10 mouse cellular contexts compared by ENCODE assay signal in genomic region chr6:128799896-128800270, GRCm38 (mm10). TPM values are rescaled to one million over a fixed set of nuclear protein-coding genes. Genes with fewer than 3 reads are reported as not detected.
DNase-seq lines count a peak whose midpoint lies in the region; ATAC-seq and TF ChIP-seq lines count a peak whose summit lies in the region.
"Had no signal": no experiment of that assay in that cellular context is flagged by ENCODE, and none has a peak within 500 bp of the region (broad histone marks: within the 10 kb centered on the region; RNA-seq: fewer than 3 reads in every experiment).

No protein-coding gene starts in this region.

- no peaks in the 10 kb centered on the region for H3K9me3 ChIP-seq in heart, embryonic 12.5 days (replicated peaks)
- H3K9me3 ChIP-seq in CH12.LX (replicated peaks; ENCODE audit: low read length): no peaks in the 10 kb centered on the region
- no peaks in the 10 kb centered on the region for H3K9me3 ChIP-seq in forebrain, embryonic 16.5 days (ENCODE audit: control insufficient read depth, low read length)
- no peaks in the 10 kb centered on the region for H3K9me3 ChIP-seq in midbrain, embryonic 10.5 days (replicated peaks)

- TF ChIP-seq EP300 in CH12.LX (IDR thresholded peaks at IDR 0.05; ENCODE audit: low read length): no peak

- TF ChIP-seq CTCF in CH12.LX (conservative IDR thresholded peaks at IDR 0.05 in 1 of 2, IDR thresholded peaks at IDR 0.05 in 1 of 2; ENCODE audit: low read depth in 2 of 2, low read length in 2 of 2): 0 out of 4 replicates have a peak, but pooled peaks of 1 of the 2 experiments have one; percentile 2

- 19% methylated on average over 7 of the region's 7 CpGs for WGBS in heart, embryonic 12.5 days
- WGBS in forebrain, embryonic 16.5 days: 15% methylated on average over 7 of the region's 7 CpGs
- 32% methylated on average over 7 of the region's 7 CpGs for WGBS in midbrain, embryonic 10.5 days

- ATAC-seq in heart, embryonic 12.5 days (ENCODE audit: insufficient number of reproducible peaks, low FRiP score): no peak
- ATAC-seq in forebrain, embryonic 16.5 days: no peak
- ATAC-seq in activated CD4-positive, CD25-positive, alpha-beta regulatory T cell, adult 4 months: no peak

- no peak overlapping the region for H3K27ac ChIP-seq in heart, embryonic 12.5 days (ENCODE audit: poor library complexity, severe bottlenecking)
- H3K27ac ChIP-seq in CH12.LX (ENCODE audit: insufficient read depth, low read depth): no peak overlapping the region
- H3K27ac ChIP-seq in forebrain, embryonic 16.5 days (ENCODE audit: low read length): peak overlapping the region; percentile 86
- peak overlapping the region; percentile 85 for H3K27ac ChIP-seq in midbrain, embryonic 10.5 days (replicated peaks)

- no peak for TF ChIP-seq RAD21 in CH12.LX (IDR thresholded peaks at IDR 0.05; ENCODE audit: low read depth, low read length)

- peak overlapping the region; percentile 47; the same call in 1 of the 2 replicates for H3K9ac ChIP-seq in heart, embryonic 12.5 days
- 0 out of 2 replicates have a peak overlapping the region, but pooled peaks have one; percentile 18 for H3K9ac ChIP-seq in CH12.LX (ENCODE audit: insufficient read depth, low read depth)
- H3K9ac ChIP-seq in forebrain, embryonic 16.5 days (replicated peaks; ENCODE audit: low read depth, low read length): peak overlapping the region; percentile 58

- no peak for DNase-seq in heart, postnatal 14 days
- no peak for DNase-seq in CH12.LX (ENCODE audit: extremely low read depth)
- DNase-seq in midbrain, embryonic 10.5 days (ENCODE audit: low spot score): no peak
- DNase-seq in c-Kit-positive CD71-positive TER-119-positive erythroid progenitor cells, embryonic 14.5 days (ENCODE audit: low spot score): no peak
- DNase-seq in thymus, postnatal 25 days: no peak

- H3K4me2 ChIP-seq in heart, embryonic 12.5 days: peak overlapping the region; percentile 66
- H3K4me2 ChIP-seq in CH12.LX (ENCODE audit: insufficient read depth, low read depth, poor library complexity, severe bottlenecking): peak overlapping the region; percentile 71
- peak overlapping the region; percentile 54 for H3K4me2 ChIP-seq in forebrain, embryonic 16.5 days (ENCODE audit: low read length)

- peak overlapping the region; percentile 63 for H3K4me3 ChIP-seq in heart, embryonic 12.5 days
- H3K4me3 ChIP-seq in CH12.LX (replicated peaks in 1 of 3; ENCODE audit: low read depth in 2 of 3, low read length in 2 of 3, poor library complexity in 1 of 3): peak overlapping the region; percentile 24 to 95 (median 46)
- peak overlapping the region; percentile 65 for H3K4me3 ChIP-seq in forebrain, embryonic 16.5 days (replicated peaks; ENCODE audit: low read length)
- peak overlapping the region; percentile 66 for H3K4me3 ChIP-seq in midbrain, embryonic 10.5 days

- H3K27me3 ChIP-seq in heart, embryonic 12.5 days (replicated peaks): no peaks in the 10 kb centered on the region
- H3K27me3 ChIP-seq in CH12.LX (replicated peaks): no peaks in the 10 kb centered on the region
- no peaks in the 10 kb centered on the region for H3K27me3 ChIP-seq in forebrain, embryonic 16.5 days (replicated peaks; ENCODE audit: control insufficient read depth, insufficient read depth, low read length)
- no peaks in the 10 kb centered on the region for H3K27me3 ChIP-seq in midbrain, embryonic 10.5 days (ENCODE audit: low read depth, poor library complexity, severe bottlenecking)
- H3K27me3 ChIP-seq: Patski had no signal

- no peaks in the 10 kb centered on the region for H3K36me3 ChIP-seq in heart, embryonic 12.5 days
- no peaks in the 10 kb centered on the region for H3K36me3 ChIP-seq in CH12.LX (replicated peaks in 1 of 2; ENCODE audit: control insufficient read depth in 1 of 2, insufficient read depth in 1 of 2, low read length in 1 of 2)
- H3K36me3 ChIP-seq in forebrain, embryonic 16.5 days (ENCODE audit: control insufficient read depth, insufficient read depth): no peaks in the 10 kb centered on the region
- H3K36me3 ChIP-seq in midbrain, embryonic 10.5 days: no peaks in the 10 kb centered on the region

- intact Hi-C loops in heart, postnatal 14 days (cut with DNase I): no loop called here

- dilution Hi-C loops in CH12.LX (cut with MboI; ENCODE audit: extremely low pct_ligation_motif_present, extremely low pct_unique_long_range_greater_than_20kb, low sequenced_read_pairs): no loop called here

- H3K79me2 ChIP-seq in CH12.LX (replicated peaks; ENCODE audit: control insufficient read depth, extremely low read depth, insufficient read depth, poor library complexity, severe bottlenecking): no peaks in the 10 kb centered on the region

- TF ChIP-seq POLR2A in CH12.LX (IDR thresholded peaks at IDR 0.05; ENCODE audit: low read depth, low read length): no peak

- H3K4me1 ChIP-seq in heart, embryonic 12.5 days (replicated peaks): peaks cover 11% of the 10 kb centered on the region; the same call in 1 of the 2 replicates
- peaks cover 14 to 55% of the 10 kb centered on the region in 2 experiments for H3K4me1 ChIP-seq in CH12.LX (ENCODE audit: control insufficient read depth in 1 of 2, insufficient read depth in 2 of 2)
- H3K4me1 ChIP-seq in forebrain, embryonic 16.5 days (replicated peaks; ENCODE audit: control insufficient read depth, insufficient read depth, low read length): peaks cover 13% of the 10 kb centered on the region
- peaks cover 18% of the 10 kb centered on the region for H3K4me1 ChIP-seq in midbrain, embryonic 10.5 days

- in situ Hi-C loops in CH12.LX (cut with MboI; ENCODE audit: low pct_ligation_motif_present, low pct_unique_long_range_greater_than_20kb, low sequenced_read_pairs): loop anchor here (5.0 kb wide), 1 partner anchor 38 kb away; no protein-coding TSS in a partner anchor

TF ChIP-seq in CH12.LX, 34 proteins besides CTCF, POLR2A, EP300 and RAD21:
- TF ChIP-seq MYC (IDR thresholded peaks at IDR 0.05; ENCODE audit: low read depth, low read length) (no peak), TBP (conservative IDR thresholded peaks at IDR 0.05; ENCODE audit: low read depth, low read length) (no peak), CHD1 (IDR thresholded peaks at IDR 0.05; ENCODE audit: low read depth, low read length) (no peak), HCFC1 (IDR thresholded peaks at IDR 0.05; ENCODE audit: low read depth, low read length) (no peak), ZNF384 (IDR thresholded peaks at IDR 0.05; ENCODE audit: low read depth, low read length) (no peak), MAZ (IDR thresholded peaks at IDR 0.05; ENCODE audit: low read depth, low read length) (no peak), USF2 (conservative IDR thresholded peaks at IDR 0.05; ENCODE audit: low read depth, low read length) (no peak), ZKSCAN1 (IDR thresholded peaks at IDR 0.05; ENCODE audit: borderline replicate concordance, low read depth, low read length) (no peak), ZC3H11A (IDR thresholded peaks at IDR 0.05; ENCODE audit: low read depth, low read length) (no peak), MXI1 (IDR thresholded peaks at IDR 0.05; ENCODE audit: low read depth, low read length) (no peak), PAX5 (IDR thresholded peaks at IDR 0.05; ENCODE audit: low read length) (no peak), JUND (conservative IDR thresholded peaks at IDR 0.05; ENCODE audit: low read depth, low read length) (no peak)

RNA-seq across cellular contexts. Expression of gene Klrb1c, which starts 10.9 kb away (rescaled TPM):
- not detected in 2 replicates for polyA plus RNA-seq in heart, embryonic 12.5 days (2016; fragmentation: Nextera tagmentation; extraction: Ambion mirVana)
- total RNA-seq in heart, postnatal 14 days (2021): under 1 TPM in 1 of 2 experiments, not detected in 1; 0.12 TPM
- total RNA-seq in CH12.LX (2012; rRNA removed) (not detected in 2 replicates), CH12.LX (2014; rRNA removed) (not detected in 2 replicates)
- polyA plus RNA-seq in CH12.LX (2012; ENCODE audit: insufficient read length, low read depth): not detected in 2 replicates
- polyA plus RNA-seq in forebrain, embryonic 16.5 days (2015; fragmentation: Nextera tagmentation; extraction: Ambion mirVana): 0.15 TPM in 1 of 2 replicates, not detected in the other
- polyA plus RNA-seq in midbrain, embryonic 10.5 days (2016; fragmentation: Nextera tagmentation; extraction: Ambion mirVana): not detected in 2 replicates
- 1 to 10 TPM; 1.5 to 3.8 TPM for polyA plus RNA-seq in activated CD4-positive, CD25-positive, alpha-beta regulatory T cell, adult 4 months (2017; shearing (Covaris generic))
- total RNA-seq: left cerebral cortex, postnatal 25 days had no signal
- polyA plus RNA-seq: Patski had no signal

RNA-seq across cellular contexts. Expression of gene Gm44511, which starts 26.2 kb away (rescaled TPM):
- not detected in 2 replicates for polyA plus RNA-seq in heart, embryonic 12.5 days (2016; fragmentation: Nextera tagmentation; extraction: Ambion mirVana)
- not detected for total RNA-seq in heart, postnatal 14 days (2021)
- total RNA-seq in CH12.LX (2012; rRNA removed) (not detected in 2 replicates), CH12.LX (2014; rRNA removed) (not detected in 2 replicates)
- polyA plus RNA-seq in CH12.LX (2012; ENCODE audit: insufficient read length, low read depth): not detected in 2 replicates
- not detected in 2 replicates for polyA plus RNA-seq in forebrain, embryonic 16.5 days (2015; fragmentation: Nextera tagmentation; extraction: Ambion mirVana)
- not detected in 2 replicates for polyA plus RNA-seq in midbrain, embryonic 10.5 days (2016; fragmentation: Nextera tagmentation; extraction: Ambion mirVana)
- not detected for polyA plus RNA-seq in activated CD4-positive, CD25-positive, alpha-beta regulatory T cell, adult 4 months (2017; shearing (Covaris generic))
- total RNA-seq: left cerebral cortex, postnatal 25 days had no signal
- polyA plus RNA-seq: Patski had no signal

RNA-seq across cellular contexts. Expression of gene Klrb1b, which starts 26.2 kb away (rescaled TPM):
- not detected in 2 replicates for polyA plus RNA-seq in heart, embryonic 12.5 days (2016; fragmentation: Nextera tagmentation; extraction: Ambion mirVana)
- total RNA-seq in heart, postnatal 14 days (2021): under 1 TPM in 1 of 2 experiments, not detected in 1; 0.17 TPM
- not detected in 2 replicates for total RNA-seq in CH12.LX (2012; rRNA removed)
- not detected in 2 replicates for total RNA-seq in CH12.LX (2014; rRNA removed)
- not detected in 2 replicates for polyA plus RNA-seq in CH12.LX (2012; ENCODE audit: insufficient read length, low read depth)
- not detected in 2 replicates for polyA plus RNA-seq in forebrain, embryonic 16.5 days (2015; fragmentation: Nextera tagmentation; extraction: Ambion mirVana)
- polyA plus RNA-seq in midbrain, embryonic 10.5 days (2016; fragmentation: Nextera tagmentation; extraction: Ambion mirVana): not detected in 2 replicates
- polyA plus RNA-seq in activated CD4-positive, CD25-positive, alpha-beta regulatory T cell, adult 4 months (2017; shearing (Covaris generic)): not detected
- total RNA-seq: left cerebral cortex, postnatal 25 days had no signal
- polyA plus RNA-seq: Patski had no signal

Comparison
In these comparisons a context has a peak if more than half of its experiments do, and no peak if none do; other contexts are left out.
1. H3K27ac ChIP-seq: peak in forebrain, embryonic 16.5 days (single experiment) and midbrain, embryonic 10.5 days (single experiment); none in heart, embryonic 12.5 days (single experiment) and CH12.LX (single experiment).
2. Peak in every context shown above with its lines, with median percentiles within 50 percentile points of each other: H3K4me2 ChIP-seq, H3K4me3 ChIP-seq and H3K9ac ChIP-seq.